Mouse (Mus musculus): ENCODE results near the gene Pip4k2b. TPM values are rescaled to one million over a fixed set of nuclear protein-coding genes. Genes with fewer than 3 reads are reported as not detected.
"Not testable (repeated sequence)": the region's sequence is repeated elsewhere in the genome, so short reads cannot be mapped to it uniquely, and the experiment has no call there.

The Pip4k2b gene
- polyA plus RNA-seq, 1 experiment from 2014 or later = 0.75 TPM

GRCm38 (mm10) chr11:97740190-97740589, 4.3 kb downstream of the Pip4k2b start:
- ATAC-seq (ENCODE audit: low FRiP score, low TSS enrichment) (no peak), DNase-seq (ENCODE audit: low spot score) (no peak)
- Histone ChIP-seq H3K9me3 (ENCODE audit: control insufficient read depth, low read length) (no peaks in the 10 kb centered on the region), H3K36me3 (ENCODE audit: control insufficient read depth, insufficient read depth, low read length) (no peaks in the 10 kb centered on the region), H3K27ac (replicated peaks) (no peak overlapping the region), H3K4me2 (replicated peaks; ENCODE audit: low read depth) (no peak overlapping the region; the same call in 1 of the 2 replicates), H3K4me3 (ENCODE audit: low read depth, low read length) (no peak overlapping the region), H3K9ac (ENCODE audit: low read length) (no peak overlapping the region), H3K4me1 (replicated peaks; ENCODE audit: control insufficient read depth, insufficient read depth) (peaks cover 6% of the 10 kb centered on the region), H3K27me3 (ENCODE audit: control insufficient read depth, insufficient read depth, low read length) (no peaks in the 10 kb centered on the region)
- WGBS = 41% methylated on average over 7 of the region's 7 CpGs
- TF ChIP-seq EP300 (optimal IDR thresholded peaks at IDR 0.05) (no peak), CTCF (IDR thresholded peaks at IDR 0.05; ENCODE audit: low read depth) (no peak)

- H3K4me3 ChIP-seq (ENCODE audit: low read depth, low read length) = no peak overlapping the region
- H3K27ac ChIP-seq (replicated peaks) = no peak overlapping the region
- no peak for DNase-seq (ENCODE audit: low spot score)
These were observed 5.3 kb downstream of the Pip4k2b start for GRCm38 (mm10) chr11:97739155-97739554.

GRCm38 (mm10) chr11:97738703-97739102, 5.8 kb downstream of the Pip4k2b start:
- Histone ChIP-seq H3K9ac (ENCODE audit: low read length) (no peak overlapping the region), H3K4me2 (replicated peaks; ENCODE audit: low read depth) (no peak overlapping the region), H3K9me3 (ENCODE audit: control insufficient read depth, low read length) (no peaks in the 10 kb centered on the region), H3K4me1 (replicated peaks; ENCODE audit: control insufficient read depth, insufficient read depth) (peaks cover 6% of the 10 kb centered on the region), H3K36me3 (ENCODE audit: control insufficient read depth, insufficient read depth, low read length) (no peaks in the 10 kb centered on the region), H3K27me3 (ENCODE audit: control insufficient read depth, insufficient read depth, low read length) (no peaks in the 10 kb centered on the region), H3K27ac (replicated peaks) (no peak overlapping the region), H3K4me3 (ENCODE audit: low read depth, low read length) (no peak overlapping the region)
- ATAC-seq (ENCODE audit: low FRiP score, low TSS enrichment) (no peak), DNase-seq (ENCODE audit: low spot score) (no peak)
- no peak for TF ChIP-seq EP300 (optimal IDR thresholded peaks at IDR 0.05)
- TF ChIP-seq CTCF (IDR thresholded peaks at IDR 0.05; ENCODE audit: low read depth) = peak; percentile 63
- 57% methylated on average over 6 of the region's 6 CpGs for WGBS

More at GRCm38 (mm10) chr11:97739155-97739554, 5.3 kb downstream of the Pip4k2b start:
- Histone ChIP-seq H3K4me2 (replicated peaks; ENCODE audit: low read depth) (no peak overlapping the region), H3K4me1 (replicated peaks; ENCODE audit: control insufficient read depth, insufficient read depth) (peaks cover 6% of the 10 kb centered on the region), H3K36me3 (ENCODE audit: control insufficient read depth, insufficient read depth, low read length) (no peaks in the 10 kb centered on the region), H3K27me3 (ENCODE audit: control insufficient read depth, insufficient read depth, low read length) (no peaks in the 10 kb centered on the region), H3K9ac (ENCODE audit: low read length) (no peak overlapping the region), H3K9me3 (ENCODE audit: control insufficient read depth, low read length) (no peaks in the 10 kb centered on the region)
- TF ChIP-seq CTCF (IDR thresholded peaks at IDR 0.05; ENCODE audit: low read depth) = peak; percentile 46
- TF ChIP-seq EP300 (optimal IDR thresholded peaks at IDR 0.05) = no peak
- 92% methylated on average over 3 of the region's 3 CpGs for WGBS
- ATAC-seq (ENCODE audit: low FRiP score, low TSS enrichment) = no peak

DNA sequence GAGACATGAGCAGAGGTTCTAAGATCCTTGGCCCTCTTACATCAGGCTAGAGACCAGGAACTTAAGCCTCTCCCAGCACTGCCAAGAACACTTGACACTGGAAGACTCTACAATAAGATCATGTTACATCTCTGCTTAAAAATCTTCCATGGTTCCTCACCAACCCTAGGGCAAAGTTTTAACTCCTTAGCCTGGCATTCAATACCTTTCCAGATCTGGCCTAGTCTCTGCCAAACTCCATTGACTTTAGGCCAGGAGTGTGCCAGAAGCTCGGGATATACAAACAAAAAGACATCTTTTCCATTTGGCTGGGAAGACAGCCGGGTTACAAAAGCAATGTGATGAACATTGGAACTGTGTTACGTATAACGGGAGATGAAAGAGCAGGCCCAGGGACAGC, 6.9 kb downstream of the Pip4k2b start:
- Histone ChIP-seq H3K36me3 (ENCODE audit: control insufficient read depth, insufficient read depth, low read length) (no peaks in the 10 kb centered on the region; the same call in 1 of the 2 replicates), H3K9me3 (ENCODE audit: control insufficient read depth, low read length) (no peaks in the 10 kb centered on the region), H3K4me3 (ENCODE audit: low read depth, low read length) (no peak overlapping the region), H3K4me1 (replicated peaks; ENCODE audit: control insufficient read depth, insufficient read depth) (no peaks in the 10 kb centered on the region; the same call in 1 of the 2 replicates), H3K27me3 (ENCODE audit: control insufficient read depth, insufficient read depth, low read length) (no peaks in the 10 kb centered on the region), H3K4me2 (replicated peaks; ENCODE audit: low read depth) (no peak overlapping the region), H3K9ac (ENCODE audit: low read length) (no peak overlapping the region), H3K27ac (replicated peaks) (no peak overlapping the region; the same call in 1 of the 2 replicates)
- DNase-seq (ENCODE audit: low spot score) (no peak), ATAC-seq (ENCODE audit: low FRiP score, low TSS enrichment) (no peak)
- 47% methylated on average over 4 of the region's 4 CpGs for WGBS
- TF ChIP-seq CTCF (IDR thresholded peaks at IDR 0.05; ENCODE audit: low read depth) = no peak
- no peak for TF ChIP-seq EP300 (optimal IDR thresholded peaks at IDR 0.05)

- Histone ChIP-seq H3K4me1 (replicated peaks; ENCODE audit: control insufficient read depth, insufficient read depth) (no peaks in the 10 kb centered on the region), H3K27ac (replicated peaks) (no peak overlapping the region), H3K27me3 (ENCODE audit: control insufficient read depth, insufficient read depth, low read length) (no peaks in the 10 kb centered on the region), H3K36me3 (ENCODE audit: control insufficient read depth, insufficient read depth, low read length) (peaks cover 6% of the 10 kb centered on the region), H3K9ac (ENCODE audit: low read length) (no peak overlapping the region), H3K4me3 (ENCODE audit: low read depth, low read length) (no peak overlapping the region), H3K9me3 (ENCODE audit: control insufficient read depth, low read length) (no peaks in the 10 kb centered on the region), H3K4me2 (replicated peaks; ENCODE audit: low read depth) (no peak overlapping the region)
- DNase-seq (ENCODE audit: low spot score) (no peak), ATAC-seq (ENCODE audit: low FRiP score, low TSS enrichment) (no peak)
- TF ChIP-seq CTCF (IDR thresholded peaks at IDR 0.05; ENCODE audit: low read depth) = no peak
- no peak for TF ChIP-seq EP300 (optimal IDR thresholded peaks at IDR 0.05)
- 80% methylated on average over 5 of the region's 5 CpGs for WGBS
These were observed 7.9 kb downstream of the Pip4k2b start for GRCm38 (mm10) chr11:97736645-97737044.

DNA sequence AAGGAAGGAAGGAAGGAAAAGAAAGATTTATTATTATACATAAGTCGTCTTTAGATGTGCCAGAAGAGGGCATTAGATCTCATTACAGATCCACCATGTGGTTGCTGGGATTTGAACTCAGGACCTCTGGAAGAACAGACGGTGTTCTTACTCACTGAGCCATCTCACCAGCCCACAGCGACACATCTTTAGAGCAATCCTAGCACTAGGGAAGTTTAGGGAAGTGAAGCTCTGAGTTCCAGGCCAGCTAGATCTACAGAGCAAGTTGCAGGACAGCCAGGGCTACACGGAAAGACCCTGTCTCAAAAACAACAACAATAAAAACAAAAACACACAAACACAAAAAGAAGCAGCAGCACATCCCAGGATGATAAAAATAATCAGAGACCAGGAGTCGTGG, 9.7 kb downstream of the Pip4k2b start:
- not testable (repeated sequence) for H3K4me1 ChIP-seq (replicated peaks; ENCODE audit: control insufficient read depth, insufficient read depth); H3K9ac ChIP-seq (ENCODE audit: low read length); H3K4me2 ChIP-seq (replicated peaks; ENCODE audit: low read depth); DNase-seq (ENCODE audit: low spot score); H3K27me3 ChIP-seq (ENCODE audit: control insufficient read depth, insufficient read depth, low read length); H3K36me3 ChIP-seq (ENCODE audit: control insufficient read depth, insufficient read depth, low read length); H3K27ac ChIP-seq (replicated peaks); ATAC-seq (ENCODE audit: low FRiP score, low TSS enrichment); H3K9me3 ChIP-seq (ENCODE audit: control insufficient read depth, low read length); H3K4me3 ChIP-seq (ENCODE audit: low read depth, low read length)
- WGBS = 79% methylated on average over 5 of the region's 5 CpGs
